Comparison of ENCODE assay signal across 8 mouse cellular contexts in the genomic region with DNA sequence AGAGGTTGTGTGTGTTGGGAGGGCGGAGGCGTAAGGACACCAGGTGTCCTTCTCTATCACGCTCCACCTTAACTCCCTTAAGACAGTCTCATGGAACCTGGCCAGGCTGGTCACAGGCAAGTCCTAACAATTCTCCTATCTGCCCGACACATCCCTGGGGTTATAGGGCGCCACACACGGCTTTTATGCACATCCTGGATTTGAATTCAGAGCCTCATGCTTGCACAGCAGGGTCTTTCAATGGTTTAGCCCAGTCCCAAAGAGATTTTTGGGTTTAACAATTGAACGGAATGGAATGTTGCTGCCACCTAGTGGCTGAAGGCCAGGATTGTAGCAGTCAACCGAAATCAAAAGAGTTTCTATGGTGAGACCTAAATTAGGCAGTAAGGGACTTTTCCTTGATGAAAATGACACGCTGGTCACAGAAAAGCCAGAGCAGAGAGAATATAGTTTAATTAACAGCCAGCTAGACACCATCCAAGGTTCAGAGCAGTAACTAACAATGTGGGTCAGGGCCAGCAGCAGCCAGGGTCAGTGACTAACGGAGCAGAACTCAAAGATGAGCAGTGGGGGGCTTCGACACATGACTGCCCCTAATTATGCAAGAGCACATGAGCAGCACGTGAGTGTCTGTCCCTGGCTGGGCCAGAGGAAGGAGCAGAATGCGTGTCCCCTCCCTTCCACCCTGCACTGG. TPM values are rescaled to one million over a fixed set of nuclear protein-coding genes. Genes with fewer than 3 reads are reported as not detected.
A peak's percentile ranks its signal among the peaks of the same experiment; 100 is the strongest.
DNase-seq lines count a peak whose midpoint lies in the region; ATAC-seq lines count a peak whose summit lies in the region.

No protein-coding gene starts in this region.

- H3K4me2 ChIP-seq in intestine, embryonic 16.5 days (ENCODE audit: low read depth, low read length), result peak overlapping the region; percentile 50
- H3K4me2 ChIP-seq in midbrain, embryonic 13.5 days (replicated peaks), result peak overlapping the region; percentile 33

- peak; percentile 73 for DNase-seq in A20 (ENCODE audit: low read depth, low spot score)
- peak; percentile 60 to 92 for DNase-seq in adrenal gland, adult (ENCODE audit: inconsistent age in 2 of 2, low spot score in 1 of 2)
- peak; percentile 94 for DNase-seq in embryo, embryonic 10.5 days (ENCODE audit: low spot score)
- DNase-seq in gastrocnemius, postnatal 25 days, result peak; percentile 32
- peak; percentile 75 for DNase-seq in limb, embryonic 10.5 days (ENCODE audit: low spot score)
- DNase-seq in spleen, postnatal 36 days (ENCODE audit: low spot score in 2 of 2), result peak; percentile 46 to 66

- H3K4me1 ChIP-seq in intestine, embryonic 16.5 days (ENCODE audit: control insufficient read depth, insufficient read depth, low read length), result peaks cover 4% of the 10 kb centered on the region
- H3K4me1 ChIP-seq in limb, embryonic 10.5 days, result peaks cover 16% of the 10 kb centered on the region; the same call in 1 of the 2 replicates
- peaks cover 8% of the 10 kb centered on the region for H3K4me1 ChIP-seq in midbrain, embryonic 13.5 days (replicated peaks)

- 0 out of 2 replicates have a peak overlapping the region, but pooled peaks have one; percentile 24 for H3K9ac ChIP-seq in intestine, embryonic 16.5 days (ENCODE audit: low read depth, low read length)
- H3K9ac ChIP-seq in midbrain, embryonic 13.5 days (replicated peaks), result 0 out of 2 replicates have a peak overlapping the region, but pooled peaks have one; percentile 32

- H3K36me3 ChIP-seq in intestine, embryonic 16.5 days (ENCODE audit: control insufficient read depth, insufficient read depth, low read length), result no peaks in the 10 kb centered on the region
- no peaks in the 10 kb centered on the region for H3K36me3 ChIP-seq in limb, embryonic 10.5 days
- no peaks in the 10 kb centered on the region for H3K36me3 ChIP-seq in midbrain, embryonic 13.5 days

- H3K27me3 ChIP-seq in intestine, embryonic 16.5 days (replicated peaks; ENCODE audit: control insufficient read depth, insufficient read depth, low read length), result no peaks in the 10 kb centered on the region
- H3K27me3 ChIP-seq in limb, embryonic 10.5 days (ENCODE audit: low read depth, poor library complexity, severe bottlenecking), result no peaks in the 10 kb centered on the region
- H3K27me3 ChIP-seq in midbrain, embryonic 13.5 days, result no peaks in the 10 kb centered on the region

- ATAC-seq in intestine, embryonic 16.5 days, result peak; percentile 69
- ATAC-seq in midbrain, embryonic 13.5 days, result peak; percentile 80

- no peaks in the 10 kb centered on the region for H3K9me3 ChIP-seq in intestine, embryonic 16.5 days (ENCODE audit: control insufficient read depth, low read length)
- H3K9me3 ChIP-seq in limb, embryonic 10.5 days (replicated peaks), result no peaks in the 10 kb centered on the region
- no peaks in the 10 kb centered on the region for H3K9me3 ChIP-seq in midbrain, embryonic 13.5 days

- H3K4me3 ChIP-seq in intestine, embryonic 16.5 days (ENCODE audit: low read length), result peak overlapping the region; percentile 24
- 0 out of 2 replicates have a peak overlapping the region, but pooled peaks have one; percentile 17 for H3K4me3 ChIP-seq in limb, embryonic 10.5 days
- H3K4me3 ChIP-seq in midbrain, embryonic 13.5 days (replicated peaks), result no peak overlapping the region

- no peak overlapping the region for H3K27ac ChIP-seq in intestine, embryonic 16.5 days (ENCODE audit: low read length)
- H3K27ac ChIP-seq in limb, embryonic 10.5 days, result no peak overlapping the region
- peak overlapping the region; percentile 35; the same call in 1 of the 2 replicates for H3K27ac ChIP-seq in midbrain, embryonic 13.5 days

- WGBS in intestine, embryonic 16.5 days, result 20% methylated on average over 13 of the region's 13 CpGs
- WGBS in limb, embryonic 10.5 days, result 22% methylated on average over 13 of the region's 13 CpGs
- WGBS in midbrain, embryonic 13.5 days, result 12% methylated on average over 13 of the region's 13 CpGs

RNA-seq across cellular contexts. Expression of gene Rpia, which starts 13.9 kb away (rescaled TPM):
- 10 to 100 TPM; 12.5 to 13.6 TPM for total RNA-seq in gastrocnemius, postnatal 25 days (2021)
- polyA plus RNA-seq in intestine, embryonic 16.5 days (2015; fragmentation: Nextera tagmentation; extraction: Ambion mirVana), result 4.1 and 4.7 TPM in 2 replicates
- 2.2 and 2.3 TPM in 2 replicates for polyA plus RNA-seq in limb, embryonic 10.5 days (2016; fragmentation: Nextera tagmentation; extraction: Ambion mirVana)
- 2.4 and 3.5 TPM in 2 replicates for polyA plus RNA-seq in midbrain, embryonic 13.5 days (2015; fragmentation: Nextera tagmentation; extraction: Ambion mirVana)

RNA-seq across cellular contexts. Expression of gene Eif2ak3, which starts 38.3 kb away (rescaled TPM):
- total RNA-seq in gastrocnemius, postnatal 25 days (2021), result 1 to 10 TPM; 4.9 to 5.9 TPM
- polyA plus RNA-seq in intestine, embryonic 16.5 days (2015; fragmentation: Nextera tagmentation; extraction: Ambion mirVana), result 6.6 and 9.8 TPM in 2 replicates
- polyA plus RNA-seq in limb, embryonic 10.5 days (2016; fragmentation: Nextera tagmentation; extraction: Ambion mirVana), result 7.4 and 9.7 TPM in 2 replicates
- 12.3 and 13.4 TPM in 2 replicates for polyA plus RNA-seq in midbrain, embryonic 13.5 days (2015; fragmentation: Nextera tagmentation; extraction: Ambion mirVana)

Comparison
In these comparisons a context has a peak if more than half of its experiments do, and no peak if none do; other contexts are left out.
1. DNase-seq: peak in every context shown above with its lines; median percentile 94 in embryo, embryonic 10.5 days; 76 in adrenal gland, adult; 75 in limb, embryonic 10.5 days; 73 in A20; 56 in spleen, postnatal 36 days; 32 in gastrocnemius, postnatal 25 days.